Mouse (Mus musculus): ENCODE measurements around the gene Fras1.

GRCm38 (mm10) chr5:96827176-96827575, 453.4 kb downstream of the Fras1 start:
- TF ChIP-seq EP300 (IDR thresholded peaks at IDR 0.05; ENCODE audit: insufficient read depth, low read depth, low read length) (no peak), CTCF (IDR thresholded peaks at IDR 0.05; ENCODE audit: low read depth, low read length) (no peak), POLR2A (IDR thresholded peaks at IDR 0.05; ENCODE audit: insufficient read depth, low read length) (no peak)

All from ES-Bruce4 (cell line).